Mouse (Mus musculus): ENCODE measurements around the gene Cdc14b. TPM values are rescaled to one million over a fixed set of nuclear protein-coding genes. Genes with fewer than 3 reads are reported as not detected.

Cdc14b gene
- polyA plus RNA-seq, 1 experiment from 2014 or later: 15.2 TPM

- H3K9ac ChIP-seq: no peak overlapping the region
- H3K27ac ChIP-seq (replicated peaks): no peak overlapping the region
- H3K4me2 ChIP-seq (replicated peaks): no peak overlapping the region
- no peak for ATAC-seq (ENCODE audit: insufficient number of reproducible peaks, low FRiP score, low TSS enrichment, low read depth)
- no peaks in the 10 kb centered on the region for H3K27me3 ChIP-seq
- no peak overlapping the region for H3K4me3 ChIP-seq (replicated peaks)
- H3K36me3 ChIP-seq: peaks cover 21% of the 10 kb centered on the region; the same call in 1 of the 2 replicates
- H3K9me3 ChIP-seq (replicated peaks): no peaks in the 10 kb centered on the region
- WGBS: 88% methylated on average over 6 of the region's 6 CpGs
- no peaks in the 10 kb centered on the region for H3K4me1 ChIP-seq
Observed at GRCm38 (mm10) chr13:64197899-64198298, 77.2 kb downstream of the Cdc14b start.

GRCm38 (mm10) chr13:64187065-64187464, 88.0 kb downstream of the Cdc14b start:
- ATAC-seq (ENCODE audit: insufficient number of reproducible peaks, low FRiP score, low TSS enrichment, low read depth): no peak
- H3K4me1 ChIP-seq: no peaks in the 10 kb centered on the region
- H3K9ac ChIP-seq: no peak overlapping the region
- H3K27ac ChIP-seq (replicated peaks): no peak overlapping the region
- peaks cover 24% of the 10 kb centered on the region for H3K36me3 ChIP-seq
- H3K9me3 ChIP-seq (replicated peaks): no peaks in the 10 kb centered on the region
- no peak overlapping the region for H3K4me3 ChIP-seq (replicated peaks)
- H3K27me3 ChIP-seq: no peaks in the 10 kb centered on the region
- no peak overlapping the region for H3K4me2 ChIP-seq (replicated peaks)

- Histone ChIP-seq H3K27me3 (no peaks in the 10 kb centered on the region), H3K4me2 (replicated peaks) (no peak overlapping the region), H3K27ac (replicated peaks) (no peak overlapping the region), H3K4me3 (replicated peaks) (no peak overlapping the region), H3K9me3 (replicated peaks) (no peaks in the 10 kb centered on the region), H3K36me3 (peaks cover 24% of the 10 kb centered on the region), H3K4me1 (no peaks in the 10 kb centered on the region), H3K9ac (no peak overlapping the region)
- no peak for ATAC-seq (ENCODE audit: insufficient number of reproducible peaks, low FRiP score, low TSS enrichment, low read depth)
- WGBS: 94% methylated on average over 4 of the region's 4 CpGs
Observed at GRCm38 (mm10) chr13:64186516-64186915, 88.6 kb downstream of the Cdc14b start.

GRCm38 (mm10) chr13:64185586-64185985, 89.5 kb downstream of the Cdc14b start:
- no peak overlapping the region for H3K9ac ChIP-seq
- H3K4me3 ChIP-seq (replicated peaks): no peak overlapping the region
- ATAC-seq (ENCODE audit: insufficient number of reproducible peaks, low FRiP score, low TSS enrichment, low read depth): no peak
- no peaks in the 10 kb centered on the region for H3K4me1 ChIP-seq
- H3K9me3 ChIP-seq (replicated peaks): no peaks in the 10 kb centered on the region
- no peak overlapping the region for H3K4me2 ChIP-seq (replicated peaks)
- H3K27me3 ChIP-seq: no peaks in the 10 kb centered on the region
- peaks cover 31% of the 10 kb centered on the region for H3K36me3 ChIP-seq
- WGBS: 90% methylated on average over 9 of the region's 9 CpGs
- no peak overlapping the region for H3K27ac ChIP-seq (replicated peaks)

GRCm38 (mm10) chr13:64185176-64185575, 89.9 kb downstream of the Cdc14b start:
- Histone ChIP-seq H3K27ac (replicated peaks) (no peak overlapping the region), H3K9ac (no peak overlapping the region), H3K36me3 (peaks cover 31% of the 10 kb centered on the region), H3K9me3 (replicated peaks) (no peaks in the 10 kb centered on the region), H3K4me2 (replicated peaks) (no peak overlapping the region), H3K27me3 (no peaks in the 10 kb centered on the region), H3K4me3 (replicated peaks) (no peak overlapping the region), H3K4me1 (no peaks in the 10 kb centered on the region)
- 78% methylated on average over 7 of the region's 7 CpGs for WGBS
- ATAC-seq (ENCODE audit: insufficient number of reproducible peaks, low FRiP score, low TSS enrichment, low read depth): no peak

- no peaks in the 10 kb centered on the region for H3K27me3 ChIP-seq
- no peaks in the 10 kb centered on the region for H3K9me3 ChIP-seq (replicated peaks)
- WGBS: 84% methylated on average over 10 of the region's 10 CpGs
- H3K4me1 ChIP-seq: no peaks in the 10 kb centered on the region
- no peak overlapping the region for H3K9ac ChIP-seq
- no peak for ATAC-seq (ENCODE audit: insufficient number of reproducible peaks, low FRiP score, low TSS enrichment, low read depth)
- no peak overlapping the region for H3K4me2 ChIP-seq (replicated peaks)
- no peak overlapping the region for H3K4me3 ChIP-seq (replicated peaks)
- peaks cover 31% of the 10 kb centered on the region for H3K36me3 ChIP-seq
- no peak overlapping the region for H3K27ac ChIP-seq (replicated peaks)
Observed at GRCm38 (mm10) chr13:64184361-64184760, 90.7 kb downstream of the Cdc14b start.

GRCm38 (mm10) chr13:64183583-64183982, 91.5 kb downstream of the Cdc14b start:
- no peak overlapping the region for H3K27ac ChIP-seq (replicated peaks)
- no peak overlapping the region for H3K4me3 ChIP-seq (replicated peaks)
- no peaks in the 10 kb centered on the region for H3K9me3 ChIP-seq (replicated peaks)
- no peaks in the 10 kb centered on the region for H3K4me1 ChIP-seq
- no peak overlapping the region for H3K9ac ChIP-seq
- H3K4me2 ChIP-seq (replicated peaks): no peak overlapping the region
- no peaks in the 10 kb centered on the region for H3K27me3 ChIP-seq
- H3K36me3 ChIP-seq: peaks cover 31% of the 10 kb centered on the region
- no peak for ATAC-seq (ENCODE audit: insufficient number of reproducible peaks, low FRiP score, low TSS enrichment, low read depth)
- 84% methylated on average over 4 of the region's 4 CpGs for WGBS

- Histone ChIP-seq H3K9me3 (replicated peaks) (no peaks in the 10 kb centered on the region), H3K4me3 (replicated peaks) (no peak overlapping the region), H3K27ac (replicated peaks) (no peak overlapping the region), H3K4me2 (replicated peaks) (no peak overlapping the region), H3K4me1 (no peaks in the 10 kb centered on the region), H3K9ac (no peak overlapping the region), H3K36me3 (peaks cover 34% of the 10 kb centered on the region), H3K27me3 (no peaks in the 10 kb centered on the region)
- 73% methylated on average over 2 of the region's 2 CpGs for WGBS
- ATAC-seq (ENCODE audit: insufficient number of reproducible peaks, low FRiP score, low TSS enrichment, low read depth): no peak
Observed at GRCm38 (mm10) chr13:64182091-64182490, 93.0 kb downstream of the Cdc14b start.

- H3K36me3 ChIP-seq: peaks cover 37% of the 10 kb centered on the region
Observed at GRCm38 (mm10) chr13:64180888-64181287, 94.2 kb downstream of the Cdc14b start.

GRCm38 (mm10) chr13:64180300-64180699, 94.8 kb downstream of the Cdc14b start:
- Histone ChIP-seq H3K9ac (no peak overlapping the region), H3K27ac (replicated peaks) (no peak overlapping the region), H3K9me3 (replicated peaks) (no peaks in the 10 kb centered on the region), H3K4me3 (replicated peaks) (no peak overlapping the region), H3K27me3 (no peaks in the 10 kb centered on the region), H3K4me2 (replicated peaks) (no peak overlapping the region), H3K36me3 (peaks cover 35% of the 10 kb centered on the region), H3K4me1 (no peaks in the 10 kb centered on the region)
- no peak for ATAC-seq (ENCODE audit: insufficient number of reproducible peaks, low FRiP score, low TSS enrichment, low read depth)
- WGBS: 80% methylated on average over 4 of the region's 4 CpGs

More at GRCm38 (mm10) chr13:64180888-64181287, 94.2 kb downstream of the Cdc14b start:
- WGBS: 77% methylated on average over 3 of the region's 3 CpGs
- no peak overlapping the region for H3K9ac ChIP-seq
- ATAC-seq (ENCODE audit: insufficient number of reproducible peaks, low FRiP score, low TSS enrichment, low read depth): no peak
- no peak overlapping the region for H3K4me2 ChIP-seq (replicated peaks)
- no peaks in the 10 kb centered on the region for H3K9me3 ChIP-seq (replicated peaks)
- no peak overlapping the region for H3K4me3 ChIP-seq (replicated peaks)
- no peak overlapping the region for H3K27ac ChIP-seq (replicated peaks)
- H3K27me3 ChIP-seq: no peaks in the 10 kb centered on the region
- H3K4me1 ChIP-seq: no peaks in the 10 kb centered on the region

- no peak overlapping the region for H3K4me3 ChIP-seq (replicated peaks)
- H3K9ac ChIP-seq: no peak overlapping the region
- peaks cover 36% of the 10 kb centered on the region for H3K36me3 ChIP-seq
- no peak for ATAC-seq (ENCODE audit: insufficient number of reproducible peaks, low FRiP score, low TSS enrichment, low read depth)
- no peaks in the 10 kb centered on the region for H3K27me3 ChIP-seq
- H3K4me2 ChIP-seq (replicated peaks): no peak overlapping the region
- no peaks in the 10 kb centered on the region for H3K4me1 ChIP-seq
- H3K9me3 ChIP-seq (replicated peaks): no peaks in the 10 kb centered on the region
- no peak overlapping the region for H3K27ac ChIP-seq (replicated peaks)
- WGBS: 64% methylated on average over 13 of the region's 13 CpGs
Observed at GRCm38 (mm10) chr13:64178746-64179652, 96.1 kb downstream of the Cdc14b start.

- Histone ChIP-seq H3K4me1 (no peaks in the 10 kb centered on the region), H3K9me3 (replicated peaks) (no peaks in the 10 kb centered on the region), H3K36me3 (peaks cover 44% of the 10 kb centered on the region), H3K27me3 (no peaks in the 10 kb centered on the region), H3K27ac (replicated peaks) (no peak overlapping the region), H3K4me3 (replicated peaks) (no peak overlapping the region), H3K9ac (no peak overlapping the region), H3K4me2 (replicated peaks) (no peak overlapping the region)
- no peak for ATAC-seq (ENCODE audit: insufficient number of reproducible peaks, low FRiP score, low TSS enrichment, low read depth)
- WGBS: 67% methylated on average over 7 of the region's 7 CpGs
Observed at GRCm38 (mm10) chr13:64178000-64178399, 97.1 kb downstream of the Cdc14b start.
